Mouse (Mus musculus) CH12.LX (cell line): ENCODE data around the gene Osbpl3. TPM values are rescaled to one million over a fixed set of nuclear protein-coding genes. Genes with fewer than 3 reads are reported as not detected.

Source experiments
- DNase-seq: peaks from one replicate; pipeline ENCODE4 v3.0.0-alpha.2; 2013; ENCODE audit errors: extremely low read depth
- H3K27ac ChIP-seq: 2 replicates; pipeline ENCODE4 v1.5.1; 2012; ENCODE audit warnings: low read depth, mild to moderate bottlenecking, control low read depth, moderate library complexity; ENCODE audit not compliant: insufficient read depth
- H3K27me3 ChIP-seq: replicated peaks from 2 replicates; pipeline ENCODE3; 2012; ENCODE audit warnings: inconsistent platforms
- H3K36me3 ChIP-seq, 2 experiments: replicated peaks in 1 of 2; 2 replicates each; pipeline versions ENCODE3 to v1.6.1; 2012; ENCODE audit warnings: inconsistent platforms in 1 of 2, low read length in 1 of 2, mild to moderate bottlenecking in 1 of 2, mixed read lengths in 1 of 2, moderate library complexity in 1 of 2; ENCODE audit not compliant: control insufficient read depth in 1 of 2, insufficient read depth in 1 of 2
- H3K4me1 ChIP-seq, 2 experiments: 2 replicates each; pipeline ENCODE4 v1.6.1; 2012; ENCODE audit warnings: inconsistent platforms in 1 of 2, moderate library complexity in 1 of 2; ENCODE audit not compliant: insufficient read depth in 2 of 2, control insufficient read depth in 1 of 2
- H3K4me2 ChIP-seq: 2 replicates; pipeline ENCODE4 v1.6.1; 2012; ENCODE audit warnings: low read depth, mild to moderate bottlenecking, control low read depth; ENCODE audit not compliant: poor library complexity, insufficient read depth, severe bottlenecking
- H3K4me3 ChIP-seq, 3 experiments: fragments of 150-350 bp in 1 of 3; sonication (generic) in 1 of 3; replicated peaks in 1 of 3; 2 replicates each; pipeline versions ENCODE3 to v1.5.1; 2011 to 2012; ENCODE audit warnings: low read depth in 2 of 3, low read length in 2 of 3, mild to moderate bottlenecking in 2 of 3, moderate library complexity in 2 of 3, control low read depth in 1 of 3, improper control_type of control experiment in 1 of 3, inconsistent platforms in 1 of 3, mixed read lengths in 1 of 3; ENCODE audit not compliant: poor library complexity in 1 of 3
- H3K79me2 ChIP-seq: replicated peaks from 2 replicates; pipeline ENCODE4 v1.6.1; 2012; ENCODE audit warnings: mild to moderate bottlenecking, moderate library complexity; ENCODE audit not compliant: control insufficient read depth, poor library complexity, insufficient read depth, severe bottlenecking; ENCODE audit errors: extremely low read depth
- H3K9ac ChIP-seq: 2 replicates; pipeline ENCODE4 v1.6.1; 2012; ENCODE audit warnings: low read depth, mild to moderate bottlenecking, control low read depth, moderate library complexity; ENCODE audit not compliant: insufficient read depth
- H3K9me3 ChIP-seq: replicated peaks from 2 replicates; pipeline ENCODE3; 2012; ENCODE audit warnings: low read length, inconsistent platforms, mixed read lengths
- BHLHE40 ChIP-seq: IDR thresholded peaks from 2 replicates; pipeline ENCODE4 v1.6.1; 2011; ENCODE audit warnings: mild to moderate bottlenecking, low read depth, low read length, improper control_type of control experiment
- CHD2 ChIP-seq: IDR thresholded peaks from 2 replicates; pipeline ENCODE4 v1.6.1; 2011; ENCODE audit warnings: low read length, improper control_type of control experiment
- CTCF ChIP-seq, 2 experiments: IDR thresholded peaks in 1 of 2; conservative IDR thresholded peaks in 1 of 2; 2 replicates each; pipeline ENCODE4 v1.5.1; 2011 to 2012; ENCODE audit warnings: low read depth in 2 of 2, low read length in 2 of 2, improper control_type of control experiment in 1 of 2, inconsistent platforms in 1 of 2, mild to moderate bottlenecking in 1 of 2, moderate library complexity in 1 of 2
- EP300 ChIP-seq: IDR thresholded peaks from 2 replicates; pipeline ENCODE4 v1.6.1; 2011; ENCODE audit warnings: low read length, improper control_type of control experiment
- GABPA ChIP-seq: IDR thresholded peaks from 2 replicates; pipeline ENCODE4 v1.6.1; 2012; ENCODE audit warnings: low read depth, low read length, improper control_type of control experiment, inconsistent platforms; ENCODE audit not compliant: insufficient replicate concordance
- JUN ChIP-seq: IDR thresholded peaks from 2 replicates; pipeline ENCODE4 v1.6.1; 2011; ENCODE audit warnings: low read depth, mild to moderate bottlenecking, low read length, improper control_type of control experiment, moderate library complexity; ENCODE audit not compliant: insufficient read depth
- MXI1 ChIP-seq: IDR thresholded peaks from 2 replicates; pipeline ENCODE4 v1.6.1; 2011; ENCODE audit warnings: mild to moderate bottlenecking, low read depth, low read length, improper control_type of control experiment
- MYC ChIP-seq: IDR thresholded peaks from 2 replicates; pipeline ENCODE4 v1.6.1; 2011; ENCODE audit warnings: low read depth, mild to moderate bottlenecking, improper control_type of control experiment, low read length
- PAX5 ChIP-seq: IDR thresholded peaks from 2 replicates; pipeline ENCODE4 v1.6.1; 2012; ENCODE audit warnings: low read length, inconsistent platforms, mixed read lengths
- RAD21 ChIP-seq: IDR thresholded peaks from 2 replicates; pipeline ENCODE4 v1.6.1; 2011; ENCODE audit warnings: low read depth, mild to moderate bottlenecking, low read length, improper control_type of control experiment, moderate library complexity
- SIN3A ChIP-seq: IDR thresholded peaks from 2 replicates; pipeline ENCODE4 v1.6.1; 2012; ENCODE audit warnings: low read length, improper control_type of control experiment, inconsistent platforms
- TBP ChIP-seq: conservative IDR thresholded peaks from 2 replicates; pipeline ENCODE4 v1.6.1; 2011; ENCODE audit warnings: low read depth, low read length, improper control_type of control experiment
- TCF12 ChIP-seq: IDR thresholded peaks from 2 replicates; pipeline ENCODE4 v1.6.1; 2014; ENCODE audit warnings: low read depth, mild to moderate bottlenecking, inconsistent platforms, low read length, improper control_type of control experiment
- UBTF ChIP-seq: IDR thresholded peaks from 2 replicates; pipeline ENCODE4 v1.6.1; 2012; ENCODE audit warnings: low read depth, mild to moderate bottlenecking, inconsistent platforms, low read length, improper control_type of control experiment, moderate library complexity
- dilution Hi-C: fragments of 300-500 bp; cut with MboI; formaldehyde crosslinking; loops from 2 replicates; pipeline ENCODE4 v1.14.3; 2020; ENCODE audit warnings: low sequenced_read_pairs; ENCODE audit not compliant: extremely low pct_unique_long_range_greater_than_20kb, extremely low pct_ligation_motif_present
- in situ Hi-C: fragments of 300-500 bp; cut with MboI; formaldehyde crosslinking; loops from 3 replicates; pipeline ENCODE4 v1.14.3; 2019; ENCODE audit warnings: low sequenced_read_pairs, low pct_ligation_motif_present, low pct_unique_long_range_greater_than_20kb, mixed read lengths
- polyA plus RNA-seq: library from polyadenylated mRNA; unstranded; fragments of >175 nt; gene quantifications from 2 replicates; pipeline ENCODE4 v1.2.1, GENCODE M21; 2012; ENCODE audit warnings: low read depth; ENCODE audit not compliant: insufficient read length
- total RNA-seq, 2 experiments: library from RNA; depleted of rRNA; stranded (reverse); fragments of 300-350 nt in 1 of 2; fragments of >200 nt in 1 of 2; gene quantifications; 2 replicates each; pipeline ENCODE4 v1.2.3; 2012 to 2014

Osbpl3 gene
- total and polyA plus RNA-seq, 3 experiments: 2.2 to 8.1 (median 3.5) TPM

GRCm38 (mm10) chr6:50318590-50319172 is 137.3 kb downstream of the Osbpl3 start:
- H3K27me3 ChIP-seq: no peaks in the 10 kb centered on the region
- dilution Hi-C loops: loop anchor here (25.0 kb wide), 1 partner anchor 94 kb away; no protein-coding TSS in a partner anchor
- peaks cover 14 to 46% of the 10 kb centered on the region in 2 experiments for H3K4me1 ChIP-seq
- no peaks in the 10 kb centered on the region for H3K79me2 ChIP-seq
- H3K4me2 ChIP-seq: no peak overlapping the region
- no peaks in the 10 kb centered on the region for H3K9me3 ChIP-seq
- H3K4me3 ChIP-seq: no peak overlapping the region
- H3K27ac ChIP-seq: no peak overlapping the region
- TF ChIP-seq CHD2: 0 out of 2 replicates have a peak, but pooled peaks have one; percentile 17
- TF ChIP-seq TBP: no peak
- DNase-seq: no peak
- H3K36me3 ChIP-seq: peaks cover 0 to 3% of the 10 kb centered on the region in 2 experiments
- H3K9ac ChIP-seq: no peak overlapping the region
- in situ Hi-C loops: loop anchor here (5.0 to 25.0 kb wide), 2 partner anchors 204 to 806 kb away; no protein-coding TSS in a partner anchor

GRCm38 (mm10) chr6:50318150-50318549 is 137.9 kb downstream of the Osbpl3 start:
- Histone ChIP-seq H3K36me3 (peaks cover 0 to 3% of the 10 kb centered on the region in 2 experiments), H3K79me2 (no peaks in the 10 kb centered on the region), H3K9me3 (no peaks in the 10 kb centered on the region), H3K27me3 (no peaks in the 10 kb centered on the region), H3K9ac (no peak overlapping the region), H3K4me2 (no peak overlapping the region), H3K4me3 (no peak overlapping the region), H3K4me1 (peaks cover 14 to 46% of the 10 kb centered on the region in 2 experiments), H3K27ac (no peak overlapping the region)
- in situ Hi-C loops (loop anchor here (5.0 to 25.0 kb wide), 2 partner anchors 204 to 806 kb away; no protein-coding TSS in a partner anchor), dilution Hi-C loops (loop anchor here (25.0 kb wide), 1 partner anchor 94 kb away; no protein-coding TSS in a partner anchor)
- DNase-seq: no peak
- TF ChIP-seq PAX5 (no peak), SIN3A (no peak), MXI1 (no peak), RAD21 (no peak), JUN (no peak), TCF12 (no peak), BHLHE40 (no peak), EP300 (no peak), MYC (no peak), CTCF (conservative IDR thresholded peaks at IDR 0.05 in 1 of 2, IDR thresholded peaks at IDR 0.05 in 1 of 2; ENCODE audit: low read depth in 2 of 2, low read length in 2 of 2) (no peak), UBTF (no peak), GABPA (no peak)
